Comparison of ENCODE assay signal across 11 mouse cellular contexts in the genomic region with DNA sequence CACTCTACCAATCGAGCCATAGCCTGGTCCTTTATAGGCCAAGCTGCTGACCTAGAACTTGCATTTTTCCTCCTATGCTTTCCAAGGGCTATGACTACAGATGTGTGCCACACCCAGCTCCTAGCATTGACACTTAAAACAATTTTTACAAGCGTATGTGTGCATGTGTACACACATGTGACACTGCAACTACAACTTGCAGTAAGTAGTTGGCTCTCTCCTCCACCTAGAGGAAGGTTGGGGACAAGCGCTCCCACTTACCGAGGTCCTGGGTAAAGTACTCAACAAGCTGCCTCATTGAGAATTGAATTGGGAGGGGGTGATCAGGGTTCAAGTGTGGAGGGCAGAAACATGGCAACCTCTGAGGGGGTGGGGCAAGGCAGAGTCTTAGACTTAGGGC. TPM values are rescaled to one million over a fixed set of nuclear protein-coding genes. Genes with fewer than 3 reads are reported as not detected.
DNase-seq lines count a peak whose midpoint lies in the region; ATAC-seq and TF ChIP-seq lines count a peak whose summit lies in the region.
"Had no signal": no experiment of that assay in that cellular context is flagged by ENCODE, and none has a peak within 500 bp of the region (broad histone marks: within the 10 kb centered on the region; RNA-seq: fewer than 3 reads in every experiment).

No protein-coding gene starts in this region.

- H3K4me2 ChIP-seq in heart, embryonic 11.5 days, result no peak overlapping the region
- no peak overlapping the region for H3K4me2 ChIP-seq in lung, embryonic 15.5 days

- H3K36me3 ChIP-seq in heart, embryonic 11.5 days (ENCODE audit: control insufficient read depth, insufficient read depth, low read length), result no peaks in the 10 kb centered on the region
- H3K36me3 ChIP-seq in lung, embryonic 15.5 days, result no peaks in the 10 kb centered on the region

- no peaks in the 10 kb centered on the region for H3K27me3 ChIP-seq in heart, embryonic 11.5 days (ENCODE audit: control insufficient read depth, insufficient read depth, low read length)
- H3K27me3 ChIP-seq in lung, embryonic 15.5 days, result no peaks in the 10 kb centered on the region

- no peak for ATAC-seq in heart, embryonic 11.5 days (replicated peaks; ENCODE audit: insufficient number of reproducible peaks, low FRiP score, low TSS enrichment)
- ATAC-seq in lung, embryonic 15.5 days (ENCODE audit: borderline replicate concordance, extremely low read depth, low FRiP score, low TSS enrichment), result no peak
- ATAC-seq in neutrophil, adult 5-6 weeks (ENCODE audit: extremely low read depth, insufficient number of reproducible peaks, low FRiP score, poor library complexity, severe bottlenecking), result 0 out of 2 replicates have a peak, but pooled peaks have one; percentile 14
- no peak for ATAC-seq in activated CD4-positive, CD25-positive, alpha-beta regulatory T cell, adult 4 months

- TF ChIP-seq POLR2A in cortical plate, adult 2 months (IDR thresholded peaks at IDR 0.05; ENCODE audit: extremely low read depth, insufficient read depth, low read length), result no peak

- H3K9me3 ChIP-seq in heart, embryonic 11.5 days (replicated peaks; ENCODE audit: control insufficient read depth, low read length), result no peaks in the 10 kb centered on the region
- H3K9me3 ChIP-seq in lung, embryonic 15.5 days, result no peaks in the 10 kb centered on the region

- no peak overlapping the region for H3K9ac ChIP-seq in heart, embryonic 11.5 days (ENCODE audit: low read depth, low read length)
- H3K9ac ChIP-seq in lung, embryonic 15.5 days, result no peak overlapping the region

- intact Hi-C loops in heart, postnatal 10 days (cut with DNase I), result no loop called here

- TF ChIP-seq CTCF in cortical plate, adult 2 months (IDR thresholded peaks at IDR 0.05; ENCODE audit: extremely low read depth, insufficient read depth, low read length), result 0 out of 2 replicates have a peak, but pooled peaks have one; percentile 7

- WGBS in heart, embryonic 11.5 days (ENCODE audit: insufficient replicate concordance), result 77% methylated on average over 4 of the region's 4 CpGs
- 78% methylated on average over 4 of the region's 4 CpGs for WGBS in lung, embryonic 15.5 days

- H3K4me3 ChIP-seq in heart, embryonic 11.5 days (ENCODE audit: low read depth, low read length), result no peak overlapping the region
- no peak overlapping the region for H3K4me3 ChIP-seq in lung, embryonic 15.5 days
- H3K4me3 ChIP-seq in cortical plate, adult 2 months (ENCODE audit: insufficient read depth, low read length), result no peak overlapping the region

- peaks cover 35% of the 10 kb centered on the region for H3K4me1 ChIP-seq in heart, embryonic 11.5 days (ENCODE audit: control insufficient read depth, insufficient read depth, low read length)
- peaks cover 27% of the 10 kb centered on the region for H3K4me1 ChIP-seq in lung, embryonic 15.5 days
- peaks cover 3% of the 10 kb centered on the region for H3K4me1 ChIP-seq in cortical plate, adult 2 months (ENCODE audit: control insufficient read depth, insufficient read depth, low read length)

- no peak for DNase-seq in heart, postnatal 10 days
- no peak for DNase-seq in lung, postnatal 36 days
- no peak for DNase-seq in cerebellum, postnatal 4 days (ENCODE audit: low spot score in 2 of 2)
- DNase-seq: kidney, adult 8-10 months; right cerebral cortex, postnatal 14 days had no signal

- H3K27ac ChIP-seq in heart, embryonic 11.5 days (ENCODE audit: low read depth, low read length), result peak overlapping the region; percentile 95
- H3K27ac ChIP-seq in lung, embryonic 15.5 days, result peak overlapping the region; percentile 90
- no peak overlapping the region for H3K27ac ChIP-seq in cortical plate, adult 2 months (ENCODE audit: insufficient read depth, low read length)
- H3K27ac ChIP-seq: macrophage had no signal

RNA-seq across cellular contexts. Expression of a gene that starts 18.0 kb away (rescaled TPM):
- polyA plus RNA-seq in heart, embryonic 11.5 days (2014; fragmentation: Nextera tagmentation; extraction: Ambion mirVana), result 26.0 and 34.9 TPM in 2 replicates
- 10 to 100 TPM; 45.9 to 65.9 TPM for total RNA-seq in heart, postnatal 10 days (2021)
- 25.6 and 31.3 TPM in 2 replicates for polyA plus RNA-seq in lung, embryonic 15.5 days (2015; fragmentation: Nextera tagmentation; extraction: Ambion mirVana)
- 56.0 and 62.6 TPM in 2 replicates for polyA plus RNA-seq in cortical plate, adult 2 months (2012; rRNA removed)
- total RNA-seq in neutrophil, adult 5-6 weeks (2017), result 19.6 and 21.2 TPM in 2 replicates
- 10 to 100 TPM; 72.9 to 87.0 TPM for polyA plus RNA-seq in activated CD4-positive, CD25-positive, alpha-beta regulatory T cell, adult 4 months (2017; shearing (Covaris generic))
